25 mouse cellular contexts compared by ENCODE assay signal in genomic region chr3:157781071-157781470, GRCm38 (mm10).
"Had no signal": no experiment of that assay in that cellular context is flagged by ENCODE, and none has a peak within 500 bp of the region (broad histone marks: within the 10 kb centered on the region; RNA-seq: fewer than 3 reads in every experiment).

No protein-coding gene starts in this region.

- ATAC-seq: forebrain, embryonic 16.5 days; hindbrain, embryonic 16.5 days; inflammation-experienced regulatory T-cells, adult 6 months; intestine, embryonic 15.5 days; intestine, postnatal 0 days had no signal

- DNase-seq: gastrocnemius, adult 2 months; gastrocnemius, postnatal 10 days; gastrocnemius, postnatal 25 days; heart, adult 18-20 months; heart, postnatal 10 days; heart, postnatal 4 days; kidney, adult 18-20 months; kidney, adult 8-10 months; kidney, postnatal 10 days; kidney, postnatal 25 days; kidney, postnatal 4 days had no signal

- H3K4me1 ChIP-seq: heart, embryonic 12.5 days; hindbrain, embryonic 10.5 days; hindbrain, embryonic 12.5 days; intestine, embryonic 15.5 days; limb, embryonic 10.5 days; limb, embryonic 12.5 days had no signal

- H3K9ac ChIP-seq: heart, embryonic 12.5 days; hindbrain, embryonic 12.5 days; hindbrain, embryonic 14.5 days; intestine, embryonic 15.5 days; limb, embryonic 12.5 days had no signal

- H3K27ac ChIP-seq: gastrocnemius, adult 2 months; heart, embryonic 10.5 days; hindbrain, embryonic 10.5 days; hindbrain, embryonic 12.5 days; hindbrain, embryonic 14.5 days; intestine, embryonic 15.5 days; layer of hippocampus, adult 2 months; left cerebral cortex, adult 2 months; limb, embryonic 10.5 days; limb, embryonic 12.5 days had no signal

- H3K9me3 ChIP-seq: heart, embryonic 10.5 days; heart, embryonic 12.5 days; hindbrain, embryonic 10.5 days; hindbrain, embryonic 12.5 days; intestine, embryonic 15.5 days; limb, embryonic 10.5 days; limb, embryonic 12.5 days had no signal

- H3K4me2 ChIP-seq: heart, embryonic 12.5 days; hindbrain, embryonic 12.5 days; hindbrain, embryonic 14.5 days; intestine, embryonic 15.5 days; limb, embryonic 12.5 days had no signal

- H3K27me3 ChIP-seq: heart, embryonic 12.5 days; hindbrain, embryonic 12.5 days; intestine, embryonic 15.5 days; limb, embryonic 12.5 days had no signal

- H3K36me3 ChIP-seq: heart, embryonic 10.5 days; heart, embryonic 12.5 days; hindbrain, embryonic 10.5 days; hindbrain, embryonic 12.5 days; intestine, embryonic 15.5 days; limb, embryonic 10.5 days; limb, embryonic 12.5 days had no signal

- H3K4me3 ChIP-seq: gastrocnemius, adult 2 months; heart, embryonic 10.5 days; heart, embryonic 12.5 days; hindbrain, embryonic 10.5 days; hindbrain, embryonic 12.5 days; intestine, embryonic 15.5 days; layer of hippocampus, adult 2 months; left cerebral cortex, adult 2 months; limb, embryonic 10.5 days; limb, embryonic 12.5 days had no signal
